Mouse (Mus musculus) testis, postnatal 14 days (tissue): Measurements from ENCODE around the gene Elp4.
A peak's percentile ranks its signal among the peaks of the same experiment; 100 is the strongest.

Experiments
- DNase-seq: peaks from one replicate; pipeline ENCODE4 v3.0.0; 2021; ENCODE audit warnings: low spot score

Elp4 gene

GRCm38 (mm10) chr2:105682011-105682501 is 222.3 kb downstream of the Elp4 start:
- no peak for DNase-seq

- DNase-seq = no peak
These were observed 223.2 kb downstream of the Elp4 start for GRCm38 (mm10) chr2:105680999-105681710.

GRCm38 (mm10) chr2:105680146-105680998 is 224.0 kb downstream of the Elp4 start:
- DNase-seq = no peak

DNA sequence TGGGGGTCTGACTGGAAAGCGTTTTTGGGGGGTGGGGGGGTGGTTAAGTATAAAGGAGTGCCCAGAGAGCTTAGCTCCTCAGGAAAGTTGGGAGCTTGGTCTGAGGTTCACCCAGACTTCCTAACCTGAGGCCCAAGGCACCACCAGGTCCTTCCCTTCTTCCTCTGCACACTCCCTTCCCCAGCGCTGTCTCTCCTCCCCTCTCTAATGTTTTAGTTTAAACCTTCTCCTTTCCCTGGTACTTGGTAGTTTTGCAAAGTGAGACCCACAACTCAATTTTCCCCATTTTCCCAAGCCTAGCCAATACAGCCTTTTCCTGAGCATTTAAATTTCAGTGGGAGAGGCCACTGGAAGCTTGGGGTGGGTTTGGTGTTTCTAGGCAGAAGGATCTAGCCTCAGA is 225.0 kb downstream of the Elp4 start:
- no peak for DNase-seq

DNA sequence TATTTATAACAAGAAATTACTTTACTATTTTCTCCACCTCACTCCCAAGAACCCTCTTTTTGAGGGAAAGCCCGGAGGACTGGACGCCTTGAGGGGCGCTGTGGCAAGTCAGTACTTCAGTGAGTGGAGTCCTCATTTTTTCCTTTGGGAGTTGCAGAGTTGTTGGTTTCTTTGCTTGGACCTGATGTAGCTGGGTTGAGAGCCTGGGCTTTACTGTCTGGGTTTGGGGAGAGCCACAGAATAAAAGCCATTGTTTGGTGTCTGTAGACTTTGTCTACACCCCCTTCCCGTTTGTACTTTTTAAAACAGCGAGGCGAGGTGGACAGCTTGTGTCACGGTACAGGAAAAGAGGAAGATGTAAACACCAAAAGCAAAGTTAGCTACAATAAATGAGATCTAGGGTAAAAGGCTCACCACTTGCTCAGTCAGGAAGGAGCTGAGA is 225.5 kb downstream of the Elp4 start:
- DNase-seq = no peak

DNA sequence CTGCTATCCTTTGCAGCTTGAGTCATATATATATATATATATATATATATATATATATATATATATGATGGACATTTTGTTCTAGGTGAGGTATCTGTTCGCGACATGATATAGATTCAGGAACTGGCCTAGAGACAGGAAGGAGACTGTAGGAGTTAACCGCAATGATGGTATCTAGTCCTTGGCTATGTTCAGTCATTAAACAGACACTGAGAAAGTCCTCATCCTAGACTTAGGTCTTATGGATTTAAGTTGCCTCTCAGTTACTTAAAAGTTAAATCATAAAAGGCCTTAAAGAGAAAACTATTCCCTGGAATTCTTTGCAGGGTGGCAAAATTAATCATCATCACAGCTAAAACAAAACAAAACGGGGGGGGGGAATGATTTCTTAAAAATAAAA is 226.1 kb downstream of the Elp4 start:
- no peak for DNase-seq

DNA sequence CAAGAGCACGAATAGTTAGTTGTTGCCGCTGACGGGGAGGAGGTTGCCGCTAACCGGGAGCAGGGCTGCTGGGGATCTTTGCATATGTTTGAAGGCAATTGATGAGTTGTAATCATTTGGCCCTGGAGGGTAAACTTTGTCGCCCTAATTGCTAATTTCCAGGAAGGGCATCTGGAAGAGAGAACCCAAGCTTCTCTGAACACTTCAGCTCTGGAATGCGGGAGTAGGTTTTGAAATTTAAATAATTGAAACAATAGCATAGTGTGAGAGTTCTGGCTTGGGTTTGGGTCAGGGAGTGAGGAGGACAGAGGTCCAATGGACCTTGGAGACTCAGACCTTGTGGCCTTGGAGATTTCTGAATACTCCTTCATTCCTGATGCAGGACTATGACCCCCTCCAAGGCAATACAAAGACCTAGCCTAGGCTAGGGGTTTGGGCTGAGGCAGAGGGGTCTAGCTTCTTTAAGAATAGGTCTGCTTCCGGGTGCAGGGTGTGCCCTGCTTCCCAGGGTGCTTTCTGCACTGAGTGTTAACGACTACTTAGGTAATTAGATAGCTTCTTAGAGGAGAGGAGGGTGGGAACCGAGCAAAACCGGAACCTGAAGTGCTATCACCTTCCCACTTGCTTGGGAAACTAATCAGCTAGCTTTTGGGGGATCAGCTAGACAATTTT is 226.8 kb downstream of the Elp4 start:
- DNase-seq = no peak

DNA sequence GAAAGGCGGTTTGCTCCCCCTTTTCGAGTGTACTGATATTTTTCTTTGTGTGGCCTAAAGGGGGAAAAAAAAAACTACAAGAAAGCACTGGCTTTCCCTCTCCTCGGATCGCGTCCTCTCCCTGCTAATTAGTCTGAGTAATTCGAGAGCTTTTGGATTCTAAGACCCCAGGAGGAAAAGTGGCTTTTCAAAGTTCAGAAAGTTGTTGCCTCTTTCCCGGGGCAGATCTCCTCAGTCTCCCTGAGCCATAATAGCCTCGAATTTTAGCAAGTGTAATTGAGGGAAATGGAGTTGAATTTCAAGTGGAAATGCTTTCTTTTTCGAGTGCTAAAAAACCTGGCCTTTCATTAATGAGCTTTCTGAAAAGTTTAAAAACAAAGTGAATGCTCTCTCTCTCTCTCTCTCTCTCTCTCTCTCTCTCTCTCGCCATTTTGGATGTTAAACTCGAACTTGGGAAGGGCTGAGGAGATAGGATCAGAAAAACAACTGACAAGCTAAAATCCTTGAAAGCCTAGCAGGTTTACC is 227.4 kb downstream of the Elp4 start:
- no peak for DNase-seq

DNA sequence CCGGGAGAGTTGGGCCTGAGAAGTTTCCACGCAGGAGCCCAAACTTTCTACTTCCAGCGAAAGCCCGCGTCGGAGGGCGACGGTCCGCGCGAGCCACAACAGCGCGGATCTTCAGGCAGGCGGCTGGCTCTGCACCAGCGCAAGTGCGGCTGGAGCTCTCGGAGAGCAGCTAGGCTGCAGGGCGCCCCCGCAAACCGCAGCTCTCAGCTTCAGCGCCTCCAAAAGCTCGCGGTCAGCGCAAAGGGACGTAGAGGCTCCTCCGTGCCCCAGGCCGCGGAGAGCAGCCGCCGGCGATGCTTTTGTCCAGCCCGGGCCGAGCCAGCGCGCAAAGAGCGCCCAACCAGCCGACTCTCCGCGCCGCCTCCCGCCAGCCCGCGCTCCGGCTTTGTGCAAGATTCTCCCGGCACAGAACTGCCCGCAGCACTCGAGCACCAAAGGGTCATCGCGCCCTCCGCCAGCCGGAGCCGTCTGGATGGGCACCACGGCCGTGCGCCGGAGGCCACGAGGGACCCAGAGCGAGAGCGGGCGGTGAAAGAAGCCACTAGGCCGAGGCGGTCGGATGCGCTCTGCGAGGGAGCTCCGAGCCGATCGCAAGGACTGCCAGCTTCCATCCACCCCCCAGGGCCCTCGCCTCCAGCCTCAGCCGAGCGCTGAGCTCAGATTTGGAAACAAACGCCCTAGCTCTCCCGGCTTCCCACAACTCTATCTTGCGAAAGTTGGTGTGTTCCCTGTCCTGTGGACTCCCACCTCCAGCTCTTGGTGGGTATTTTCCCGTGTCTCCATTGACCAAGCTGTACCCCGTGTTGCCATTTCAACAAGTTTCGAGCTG is 228.1 kb downstream of the Elp4 start:
- no peak for DNase-seq

DNA sequence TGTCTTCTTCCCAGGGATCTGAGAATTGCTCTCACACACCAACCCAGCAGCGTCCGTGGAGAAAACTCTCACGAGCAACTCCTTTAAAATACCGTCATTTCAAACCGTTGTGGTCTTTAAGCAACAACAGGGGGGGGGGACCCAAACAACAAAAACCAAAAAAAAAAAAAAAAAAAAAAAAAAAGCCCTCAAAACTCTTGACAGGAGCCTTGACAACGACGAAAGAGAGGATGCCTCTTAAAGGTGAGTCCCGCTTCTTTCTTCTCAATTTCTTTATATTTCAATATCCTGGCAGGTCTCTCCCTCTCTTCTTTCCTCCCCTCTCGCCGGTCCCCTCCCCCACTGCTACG is 228.7 kb downstream of the Elp4 start:
- DNase-seq = no peak

DNA sequence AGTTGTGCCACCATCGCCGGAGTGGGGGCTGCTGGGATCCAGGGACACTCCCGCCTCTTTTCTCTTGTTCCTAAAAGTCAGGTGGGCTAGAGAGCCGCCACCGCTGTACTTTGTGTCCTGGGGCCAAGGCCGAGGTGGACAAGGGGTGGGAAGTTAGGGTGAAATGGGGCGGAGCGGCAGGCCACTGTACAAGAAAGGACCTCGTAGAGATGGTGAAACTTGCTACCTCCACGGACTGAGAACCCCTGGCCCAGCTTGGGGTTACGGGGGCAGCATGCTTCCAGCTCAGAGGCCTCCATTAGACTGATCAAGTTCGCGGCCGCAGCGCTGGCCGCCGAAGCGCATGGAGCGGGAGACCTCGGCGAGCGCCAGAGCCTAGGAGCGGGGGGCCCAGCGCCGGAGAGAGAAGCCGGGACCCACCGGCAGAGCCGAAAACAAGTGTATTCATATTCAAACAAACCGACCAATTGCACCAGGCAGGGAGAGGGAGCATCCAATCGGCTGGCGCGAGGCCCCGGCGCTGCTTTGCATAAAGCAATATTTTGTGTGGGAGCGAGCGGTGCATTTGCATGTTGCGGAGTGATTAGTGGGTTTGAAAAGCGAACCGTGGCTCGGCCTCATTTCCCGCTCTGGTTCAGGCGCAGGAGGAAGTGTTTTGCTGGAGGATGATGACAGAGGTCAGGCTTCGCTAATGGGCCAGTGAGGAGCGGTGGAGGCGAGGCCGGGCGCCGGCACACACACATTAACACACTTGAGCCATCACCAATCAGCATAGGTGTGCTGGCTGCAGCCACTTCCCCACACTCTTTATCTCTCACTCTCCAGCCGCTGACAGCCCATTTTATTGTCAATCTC is 229.3 kb downstream of the Elp4 start:
- peak; percentile 55 for DNase-seq

GRCm38 (mm10) chr2:105674061-105674874 is 230.1 kb downstream of the Elp4 start:
- no peak for DNase-seq

DNA sequence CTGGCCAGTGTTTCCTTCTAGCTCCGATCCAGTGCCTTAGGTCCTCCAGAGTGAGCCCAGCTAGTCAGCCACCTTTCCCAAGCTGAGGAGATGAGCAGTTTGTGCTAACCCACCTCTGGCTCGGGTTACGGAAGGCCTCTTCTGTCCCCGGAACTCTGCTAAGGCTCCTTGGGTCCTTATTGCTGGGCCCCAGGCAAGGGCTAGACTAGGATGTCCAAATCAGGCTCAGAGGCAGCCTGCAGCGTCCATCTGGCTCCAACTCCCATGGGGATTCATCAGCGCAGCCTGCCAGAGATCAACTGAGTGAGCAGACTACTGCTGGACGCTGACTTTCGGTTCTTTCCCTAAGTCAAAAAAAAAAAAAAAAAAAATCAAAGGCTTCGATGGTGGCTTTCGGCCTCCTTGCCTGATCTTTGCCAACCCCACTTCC is 230.7 kb downstream of the Elp4 start:
- no peak for DNase-seq

GRCm38 (mm10) chr2:105673054-105673453 is 231.3 kb downstream of the Elp4 start:
- DNase-seq = no peak

GRCm38 (mm10) chr2:105672596-105672960 is 231.8 kb downstream of the Elp4 start:
- DNase-seq = no peak

DNA sequence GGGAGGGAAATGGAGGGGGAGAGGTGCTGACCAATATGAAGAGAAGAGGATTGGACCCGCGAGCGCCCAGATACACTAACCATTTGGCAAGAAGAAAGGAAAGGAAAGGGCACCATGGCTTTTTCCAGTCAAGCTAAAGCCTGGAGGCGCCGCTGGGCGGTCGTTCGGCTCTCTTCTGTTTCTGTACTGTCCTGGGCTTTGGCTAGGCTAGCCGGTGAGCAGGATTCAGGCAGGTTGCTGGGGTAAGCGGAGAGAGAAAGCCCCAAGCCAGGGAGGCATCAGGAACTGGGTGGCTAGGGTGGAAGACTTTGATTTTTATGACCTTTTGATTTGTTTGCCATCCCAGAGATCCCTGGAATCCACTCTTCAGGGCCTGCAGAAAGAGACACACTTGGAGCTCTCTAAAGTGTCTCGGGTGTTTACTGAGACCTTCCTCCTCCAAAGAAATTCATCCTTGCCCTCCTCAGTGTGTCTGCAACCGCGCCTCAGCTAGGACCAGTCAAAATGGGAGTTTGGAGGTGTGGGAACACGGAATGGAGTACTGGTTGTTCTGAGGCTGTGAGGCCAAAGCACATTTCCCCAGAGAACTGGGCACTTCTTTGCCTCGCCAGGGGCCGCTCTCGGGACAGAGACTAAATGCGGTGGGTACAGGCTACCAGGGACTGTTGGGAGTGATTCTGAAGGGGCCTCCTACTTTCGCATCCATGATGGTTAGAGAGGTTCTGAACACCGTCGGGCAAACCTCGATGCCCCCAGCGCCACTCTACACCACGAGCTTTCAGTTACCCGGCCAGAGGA is 232.4 kb downstream of the Elp4 start:
- DNase-seq = no peak

DNA sequence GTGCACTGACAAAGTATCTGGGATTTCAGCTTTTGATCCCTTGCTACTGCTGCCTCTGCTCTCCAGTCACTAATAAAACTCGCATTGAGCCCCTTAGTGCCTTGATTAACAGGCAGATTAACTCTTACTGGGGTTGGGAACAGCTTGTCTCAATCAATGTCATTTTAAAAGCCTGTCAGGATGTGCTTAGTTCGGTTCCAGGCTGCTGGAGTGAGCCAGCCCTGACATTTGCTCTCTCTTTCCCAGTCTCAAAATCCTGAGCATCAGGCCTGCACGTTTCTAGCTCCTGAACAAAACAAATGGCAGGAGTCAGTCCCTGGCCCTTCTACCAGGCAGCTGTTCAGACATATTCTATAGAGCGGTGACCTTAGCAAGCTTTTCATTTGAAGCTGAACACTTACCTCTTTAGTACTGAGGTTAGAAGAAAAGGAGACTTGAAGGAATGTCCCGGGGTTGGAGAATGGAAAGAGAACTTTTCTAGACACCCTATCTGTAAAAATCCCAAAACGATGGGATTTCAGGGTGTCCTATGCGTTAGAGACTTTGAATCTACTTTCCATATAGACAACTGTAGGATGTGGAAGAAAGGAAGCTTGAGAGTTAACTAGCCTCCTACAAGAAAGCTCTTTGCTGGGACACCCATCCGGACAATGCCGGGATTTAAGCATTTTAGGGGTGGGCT is 233.1 kb downstream of the Elp4 start:
- no peak for DNase-seq

DNA sequence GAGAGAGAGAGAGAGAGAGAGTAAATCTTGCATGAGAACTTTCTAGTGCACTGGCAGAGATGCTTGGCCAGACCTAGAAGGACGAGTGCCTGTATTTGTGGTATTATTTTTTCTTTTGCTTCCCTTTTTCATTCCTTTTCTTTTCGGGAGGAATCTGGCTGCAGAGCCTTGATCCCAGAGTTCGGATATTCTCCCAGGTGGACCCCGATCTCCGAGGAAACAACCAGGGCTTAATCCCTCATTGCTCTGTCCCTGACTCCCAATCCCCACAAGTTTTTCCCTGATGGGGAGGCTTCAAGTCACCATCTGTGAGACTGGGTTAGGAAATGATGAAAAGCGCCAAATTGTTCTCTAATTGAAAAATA is 233.7 kb downstream of the Elp4 start:
- DNase-seq = no peak
